12 mouse cellular contexts compared by ENCODE assay signal in the genomic region with DNA sequence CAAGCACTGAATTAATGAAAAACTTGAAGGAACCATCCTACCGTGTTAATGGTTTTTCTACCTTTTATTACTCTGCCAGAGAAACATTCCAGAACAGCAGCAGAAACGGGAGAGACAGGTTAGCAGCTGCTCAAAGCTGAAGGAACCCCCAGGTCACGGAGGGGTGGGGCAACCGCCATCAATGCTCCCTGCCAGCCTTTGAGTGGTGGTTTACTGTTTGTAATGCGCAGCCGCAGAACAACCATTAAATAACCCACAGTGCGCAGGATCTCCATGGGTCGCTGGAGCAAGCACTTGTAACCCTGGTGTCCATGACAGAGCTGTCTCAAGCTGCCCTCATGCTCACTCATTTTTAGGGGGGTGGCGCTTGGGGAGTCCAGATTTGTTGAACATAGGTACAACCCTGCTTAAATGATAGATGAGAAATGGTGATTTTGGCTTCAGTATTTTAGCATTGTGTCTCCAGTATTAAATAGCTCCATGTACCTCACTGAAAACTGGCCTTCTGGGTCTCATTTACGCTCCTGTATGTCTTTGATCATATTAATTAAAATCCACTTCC.
DNase-seq lines count a peak whose midpoint lies in the region; ATAC-seq lines count a peak whose summit lies in the region.
"Had no signal": no experiment of that assay in that cellular context is flagged by ENCODE, and none has a peak within 500 bp of the region (broad histone marks: within the 10 kb centered on the region; RNA-seq: fewer than 3 reads in every experiment).

No protein-coding gene starts in this region.

- no peaks in the 10 kb centered on the region for H3K27me3 ChIP-seq in embryonic facial prominence, embryonic 10.5 days (replicated peaks; ENCODE audit: low read depth, poor library complexity, severe bottlenecking)
- H3K27me3 ChIP-seq in hindbrain, embryonic 15.5 days: no peaks in the 10 kb centered on the region
- H3K27me3 ChIP-seq in midbrain, embryonic 16.5 days (ENCODE audit: control insufficient read depth, insufficient read depth, low read depth, low read length): no peaks in the 10 kb centered on the region
- H3K27me3 ChIP-seq: CH12.LX had no signal

- peak overlapping the region; percentile 56 for H3K4me2 ChIP-seq in hindbrain, embryonic 15.5 days
- H3K4me2 ChIP-seq in midbrain, embryonic 16.5 days (ENCODE audit: low read length): peak overlapping the region; percentile 41
- H3K4me2 ChIP-seq: lung, embryonic 14.5 days had no signal

- 76% methylated on average over 10 of the region's 10 CpGs for WGBS in embryonic facial prominence, embryonic 10.5 days
- 36% methylated on average over 10 of the region's 10 CpGs for WGBS in hindbrain, embryonic 15.5 days
- 62% methylated on average over 10 of the region's 10 CpGs for WGBS in midbrain, embryonic 16.5 days

- no peak for ATAC-seq in hindbrain, embryonic 15.5 days (ENCODE audit: low FRiP score, low read depth)
- ATAC-seq in midbrain, embryonic 16.5 days: no peak
- ATAC-seq in frontal cortex, adult (ENCODE audit: low TSS enrichment): no peak
- ATAC-seq: forebrain, postnatal 0 days had no signal

- H3K4me1 ChIP-seq in embryonic facial prominence, embryonic 10.5 days: peaks cover 58% of the 10 kb centered on the region
- H3K4me1 ChIP-seq in hindbrain, embryonic 15.5 days (replicated peaks): peaks cover 17% of the 10 kb centered on the region
- H3K4me1 ChIP-seq in midbrain, embryonic 16.5 days (ENCODE audit: control insufficient read depth, insufficient read depth, low read length): peaks cover 15% of the 10 kb centered on the region

- no peaks in the 10 kb centered on the region for H3K36me3 ChIP-seq in embryonic facial prominence, embryonic 10.5 days (replicated peaks)
- H3K36me3 ChIP-seq in hindbrain, embryonic 15.5 days: no peaks in the 10 kb centered on the region
- H3K36me3 ChIP-seq in midbrain, embryonic 16.5 days (ENCODE audit: control insufficient read depth, insufficient read depth, low read length): no peaks in the 10 kb centered on the region

- H3K27ac ChIP-seq in embryonic facial prominence, embryonic 10.5 days (replicated peaks): peak overlapping the region; percentile 16; the same call in 1 of the 2 replicates
- H3K27ac ChIP-seq in hindbrain, embryonic 15.5 days (replicated peaks): peak overlapping the region; percentile 97
- peak overlapping the region; percentile 95 for H3K27ac ChIP-seq in midbrain, embryonic 16.5 days (ENCODE audit: low read length)

- H3K4me3 ChIP-seq in embryonic facial prominence, embryonic 10.5 days: no peak overlapping the region
- H3K4me3 ChIP-seq in hindbrain, embryonic 15.5 days: peak overlapping the region; percentile 20
- H3K4me3 ChIP-seq in midbrain, embryonic 16.5 days (ENCODE audit: low read depth, low read length): no peak overlapping the region

- H3K9me3 ChIP-seq in embryonic facial prominence, embryonic 10.5 days: no peaks in the 10 kb centered on the region
- no peaks in the 10 kb centered on the region for H3K9me3 ChIP-seq in hindbrain, embryonic 15.5 days
- H3K9me3 ChIP-seq in midbrain, embryonic 16.5 days (replicated peaks; ENCODE audit: control insufficient read depth, low read length, poor library complexity, severe bottlenecking): no peaks in the 10 kb centered on the region

- intact Hi-C loops in heart, postnatal 25 days (cut with DNase I): loop anchor here (5.0 kb wide), 1 partner anchor 125 kb away; no protein-coding TSS in a partner anchor

- DNase-seq in embryonic facial prominence, embryonic 10.5 days (ENCODE audit: low spot score): no peak
- DNase-seq in kidney, postnatal 14 days: peak; percentile 54
- no peak for DNase-seq in heart, postnatal 25 days (ENCODE audit: low spot score)
- DNase-seq in left cerebral cortex, adult 18-20 months (ENCODE audit: low spot score in 2 of 2): no peak
- DNase-seq in frontal cortex, postnatal 14 days (ENCODE audit: low spot score in 2 of 2): no peak
- DNase-seq: forebrain, postnatal 0 days; lung, embryonic 14.5 days; thymus, postnatal 36 days had no signal

- H3K9ac ChIP-seq in hindbrain, embryonic 15.5 days: no peak overlapping the region
- no peak overlapping the region for H3K9ac ChIP-seq in midbrain, embryonic 16.5 days (ENCODE audit: low read depth, low read length)
- H3K9ac ChIP-seq: forebrain, postnatal 0 days; lung, embryonic 14.5 days had no signal

Comparison
In these comparisons a context has a peak if more than half of its experiments do, and no peak if none do; other contexts are left out.
1. H3K27ac ChIP-seq: peak in every context shown above with its lines; median percentile 97 in hindbrain, embryonic 15.5 days; 95 in midbrain, embryonic 16.5 days; 16 in embryonic facial prominence, embryonic 10.5 days.